21 mouse cellular contexts compared by ENCODE assay signal in genomic region chr4:33270386-33271314, GRCm38 (mm10). TPM values are rescaled to one million over a fixed set of nuclear protein-coding genes. Genes with fewer than 3 reads are reported as not detected.
DNase-seq lines count a peak whose midpoint lies in the region; ATAC-seq and TF ChIP-seq lines count a peak whose summit lies in the region.
"Had no signal": no experiment of that assay in that cellular context is flagged by ENCODE, and none has a peak within 500 bp of the region (broad histone marks: within the 10 kb centered on the region; RNA-seq: fewer than 3 reads in every experiment).

No protein-coding gene starts in this region.

- ATAC-seq in kidney, embryonic 15.5 days (replicated peaks; ENCODE audit: low FRiP score), result peak; percentile 85
- no peak for ATAC-seq in forebrain, postnatal 0 days
- ATAC-seq in erythroid progenitor cell, adult 5-6 weeks (replicated peaks; ENCODE audit: low FRiP score, poor library complexity, severe bottlenecking), result no peak
- ATAC-seq: forebrain, embryonic 14.5 days; Patski had no signal

- no peak overlapping the region for H3K4me2 ChIP-seq in kidney, embryonic 15.5 days
- no peak overlapping the region for H3K4me2 ChIP-seq in forebrain, postnatal 0 days (ENCODE audit: low read depth)
- H3K4me2 ChIP-seq: heart, embryonic 13.5 days; hindbrain, embryonic 15.5 days had no signal

- H3K9ac ChIP-seq in kidney, embryonic 15.5 days, result no peak overlapping the region
- H3K9ac ChIP-seq in forebrain, postnatal 0 days, result no peak overlapping the region
- H3K9ac ChIP-seq: heart, embryonic 13.5 days; hindbrain, embryonic 15.5 days had no signal

- no peaks in the 10 kb centered on the region for H3K36me3 ChIP-seq in kidney, embryonic 15.5 days
- H3K36me3 ChIP-seq in forebrain, postnatal 0 days (ENCODE audit: insufficient read depth), result no peaks in the 10 kb centered on the region
- H3K36me3 ChIP-seq: embryonic facial prominence, embryonic 10.5 days; forebrain, embryonic 10.5 days; heart, embryonic 13.5 days; hindbrain, embryonic 15.5 days had no signal

- WGBS in kidney, embryonic 15.5 days, result 69% methylated on average over 11 of the region's 11 CpGs
- WGBS in forebrain, postnatal 0 days, result 81% methylated on average over 11 of the region's 11 CpGs

- no peaks in the 10 kb centered on the region for H3K27me3 ChIP-seq in kidney, embryonic 15.5 days
- H3K27me3 ChIP-seq in forebrain, postnatal 0 days (ENCODE audit: insufficient read depth, low read length), result no peaks in the 10 kb centered on the region
- H3K27me3 ChIP-seq: heart, embryonic 13.5 days; hindbrain, embryonic 15.5 days; Patski had no signal

- H3K9me3 ChIP-seq in kidney, embryonic 15.5 days (replicated peaks), result no peaks in the 10 kb centered on the region
- no peaks in the 10 kb centered on the region for H3K9me3 ChIP-seq in forebrain, postnatal 0 days (ENCODE audit: low read length)
- H3K9me3 ChIP-seq: embryonic facial prominence, embryonic 10.5 days; forebrain, embryonic 10.5 days; heart, embryonic 13.5 days; hindbrain, embryonic 15.5 days had no signal

- no peak overlapping the region for H3K4me3 ChIP-seq in kidney, embryonic 15.5 days (replicated peaks)
- H3K4me3 ChIP-seq in forebrain, postnatal 0 days (ENCODE audit: low read depth, low read length), result no peak overlapping the region
- H3K4me3 ChIP-seq: embryonic facial prominence, embryonic 10.5 days; forebrain, embryonic 10.5 days; heart, embryonic 13.5 days; hindbrain, embryonic 15.5 days had no signal

- H3K4me1 ChIP-seq in kidney, embryonic 15.5 days, result 0 out of 2 replicates have a peak, but pooled peaks cover 5% of the 10 kb centered on the region
- H3K4me1 ChIP-seq in forebrain, postnatal 0 days (ENCODE audit: insufficient read depth), result no peaks in the 10 kb centered on the region
- H3K4me1 ChIP-seq: embryonic facial prominence, embryonic 10.5 days; forebrain, embryonic 10.5 days; heart, embryonic 13.5 days; hindbrain, embryonic 15.5 days had no signal

- 0 out of 2 replicates have a peak overlapping the region, but pooled peaks have one; percentile 2 for H3K27ac ChIP-seq in kidney, embryonic 15.5 days
- H3K27ac ChIP-seq in forebrain, postnatal 0 days (ENCODE audit: low read depth, low read length), result no peak overlapping the region
- H3K27ac ChIP-seq: embryonic facial prominence, embryonic 10.5 days; forebrain, embryonic 10.5 days; heart, embryonic 13.5 days; hindbrain, embryonic 15.5 days had no signal

- no peak for DNase-seq in kidney, postnatal 4 days
- DNase-seq in CD4-positive, CD25-positive, alpha-beta regulatory T cell, adult 2 months (ENCODE audit: low read depth, low spot score), result peak; percentile 33
- peak; percentile 45 for DNase-seq in ES-CJ7 (ENCODE audit: low read depth, low spot score)
- DNase-seq in induced T-regulatory cell, adult 2 months (ENCODE audit: low read depth), result peak; percentile 43
- no peak for DNase-seq in forebrain, postnatal 0 days
- no peak for DNase-seq in right cerebral cortex, adult 2 months (ENCODE audit: low spot score in 2 of 2)
- DNase-seq: adrenal gland, adult 8-10 months; adrenal gland, postnatal 36 days; cerebellum, adult 2 months; cerebellum, postnatal 10 days; gastrocnemius, postnatal 36 days; heart, adult 11 months; heart, postnatal 36 days had no signal

- TF ChIP-seq CTCF in forebrain, postnatal 0 days (IDR thresholded peaks at IDR 0.05; ENCODE audit: low read depth), result no peak

RNA-seq across cellular contexts. Expression of gene Pnrc1, which starts 19.3 kb away (rescaled TPM):
- 86.5 and 90.2 TPM in 2 replicates for polyA plus RNA-seq in kidney, embryonic 15.5 days (2015; fragmentation: Nextera tagmentation; extraction: Ambion mirVana)
- total RNA-seq in forebrain, postnatal 0 days (2014; rRNA removed), result 79.9 and 112 TPM in 2 replicates
- polyA plus RNA-seq in forebrain, postnatal 0 days (2015; fragmentation: Nextera tagmentation; extraction: Ambion mirVana), result 55.1 and 57.1 TPM in 2 replicates
- 103 and 121 TPM in 2 replicates for total RNA-seq in erythroid progenitor cell, adult 5-6 weeks (2015; ENCODE audit: low replicate concordance)
- total RNA-seq in erythroid progenitor cell, adult 5-6 weeks (2017; ENCODE audit: low replicate concordance), result 66.6 and 83.0 TPM in 2 replicates

RNA-seq across cellular contexts. Expression of gene Rngtt, which starts 39.5 kb away (rescaled TPM):
- polyA plus RNA-seq in kidney, embryonic 15.5 days (2015; fragmentation: Nextera tagmentation; extraction: Ambion mirVana), result 25.3 and 26.4 TPM in 2 replicates
- 22.5 and 32.7 TPM in 2 replicates for total RNA-seq in forebrain, postnatal 0 days (2014; rRNA removed)
- polyA plus RNA-seq in forebrain, postnatal 0 days (2015; fragmentation: Nextera tagmentation; extraction: Ambion mirVana), result 11.5 and 16.1 TPM in 2 replicates
- 54.4 and 97.3 TPM in 2 replicates for total RNA-seq in erythroid progenitor cell, adult 5-6 weeks (2015; ENCODE audit: low replicate concordance)
- total RNA-seq in erythroid progenitor cell, adult 5-6 weeks (2017; ENCODE audit: low replicate concordance), result 142 and 148 TPM in 2 replicates

Comparison
In these comparisons a context has a peak if more than half of its experiments do, and no peak if none do; other contexts are left out.
1. DNase-seq: peak in CD4-positive, CD25-positive, alpha-beta regulatory T cell, adult 2 months (single experiment), ES-CJ7 (single experiment) and induced T-regulatory cell, adult 2 months (single experiment); none in kidney, postnatal 4 days (0 of 2), forebrain, postnatal 0 days (single experiment) and right cerebral cortex, adult 2 months (0 of 2).